Mouse (Mus musculus) Muller cell, postnatal 12 days (primary cell): ENCODE measurements around the gene Ppp1ca.
A peak's percentile ranks its signal among the peaks of the same experiment; 100 is the strongest.

Source experiments
- DNase-seq: peaks from one replicate; pipeline ENCODE4 v3.0.0-alpha.2; 2015; ENCODE audit errors: inconsistent ontology term

Ppp1ca gene

GRCm38 (mm10) chr19:4184976-4185975, 6.6 kb upstream of the Ppp1ca start:
- no peak for DNase-seq

DNA sequence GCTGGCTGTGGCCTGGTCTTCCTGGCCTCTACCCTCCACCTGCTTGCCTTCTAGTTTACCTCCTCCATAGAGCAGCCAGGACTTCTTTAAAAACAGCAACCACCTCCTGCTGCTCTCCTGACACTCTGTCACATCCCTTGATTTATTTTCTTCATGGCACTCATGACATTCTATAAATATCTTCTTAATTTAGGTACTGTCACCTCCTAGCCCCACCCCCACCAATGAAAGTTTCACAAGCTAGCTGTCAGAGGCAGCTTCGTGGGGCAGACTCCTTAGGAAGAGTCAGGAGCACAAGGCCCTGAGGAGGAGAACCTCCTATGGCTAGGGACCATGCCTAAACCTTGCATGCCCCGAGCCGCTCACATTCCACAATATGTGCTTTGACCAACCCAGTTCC, 4.6 kb upstream of the Ppp1ca start:
- DNase-seq: no peak

DNA sequence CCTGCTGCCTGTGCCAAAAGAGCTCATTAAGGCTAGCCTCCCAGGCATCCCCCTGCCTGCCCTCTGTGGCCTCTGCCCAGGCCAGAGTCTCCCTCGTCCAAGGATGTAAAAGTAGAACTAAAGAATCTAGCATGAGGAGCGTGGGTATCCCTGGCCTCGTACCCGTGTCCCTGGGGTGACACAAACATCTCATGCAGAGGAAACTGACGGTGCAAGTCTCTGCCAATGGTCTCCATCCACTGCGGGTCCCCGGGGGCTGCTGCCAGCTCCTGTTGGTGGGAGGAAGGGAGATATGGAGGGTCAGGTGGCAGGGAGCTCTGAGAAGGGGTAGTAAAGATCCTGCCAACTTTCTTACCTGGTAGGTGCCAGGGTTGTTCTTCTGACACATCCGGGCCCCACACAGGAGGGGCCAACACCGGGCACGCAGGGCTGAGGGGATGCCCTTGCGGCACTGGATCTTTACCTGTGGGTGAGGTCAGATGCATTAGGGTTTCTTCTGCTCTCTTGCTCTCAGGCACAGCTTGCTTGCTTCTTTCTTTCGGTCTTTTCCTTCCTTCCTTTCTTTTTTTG, 2.7 kb upstream of the Ppp1ca start:
- no peak for DNase-seq

DNA sequence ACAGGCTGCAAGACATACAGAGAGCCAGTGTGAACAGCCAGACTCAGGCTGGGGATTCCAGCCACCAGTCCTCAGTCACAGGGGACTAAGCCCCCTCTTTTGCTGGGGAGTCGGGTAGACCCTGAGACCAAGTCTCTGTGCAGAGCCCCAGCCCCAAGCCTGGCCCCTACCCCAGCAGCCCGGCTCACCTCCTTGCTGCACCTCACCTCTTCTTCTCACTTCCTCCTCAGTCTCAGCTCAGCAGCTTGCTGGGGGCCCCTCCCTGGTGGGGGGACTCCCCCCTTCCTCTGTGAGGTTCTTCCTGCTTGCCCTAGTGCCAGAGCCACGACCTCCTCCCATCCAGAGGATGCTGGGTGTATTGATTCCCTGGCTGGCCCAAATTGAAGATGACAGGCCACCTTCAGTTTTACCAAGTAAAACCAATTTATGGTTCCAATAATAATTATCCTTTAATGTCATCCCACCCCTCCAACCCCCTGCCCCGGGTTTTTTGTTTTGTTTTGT, 982 bp upstream of the Ppp1ca start, which contains the start of gene Tbc1d10c:
TSS of gene Tbc1d10c (minus strand) at position 454 of the 504 bp plus-strand sequence.
- DNase-seq: no peak

- DNase-seq: peak; percentile 33
Measured at GRCm38 (mm10) chr19:4192251-4192985, 553 bp downstream of the Ppp1ca start.

DNA sequence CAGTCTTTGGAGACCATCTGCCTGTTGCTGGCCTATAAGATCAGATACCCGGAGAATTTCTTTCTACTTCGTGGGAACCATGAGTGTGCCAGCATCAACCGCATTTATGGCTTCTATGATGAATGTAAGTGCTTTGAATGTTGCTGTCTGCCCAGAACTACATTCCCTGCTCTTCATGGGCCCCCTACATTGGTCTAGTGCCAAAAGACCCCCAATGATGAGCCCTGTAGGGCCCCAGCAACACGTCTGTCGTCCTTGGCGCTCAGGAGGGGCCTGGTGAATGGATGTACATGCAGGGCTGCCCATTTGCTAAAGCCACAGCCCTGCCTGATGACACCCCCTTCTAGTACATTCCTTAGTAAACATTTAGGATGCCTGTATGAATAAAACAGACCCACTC, 1.3 kb downstream of the Ppp1ca start:
- no peak for DNase-seq

- DNase-seq: no peak
Measured at GRCm38 (mm10) chr19:4194021-4194724, 2.3 kb downstream of the Ppp1ca start.

- peak; percentile 50 for DNase-seq
Measured at GRCm38 (mm10) chr19:4194776-4195650, 3.1 kb downstream of the Ppp1ca start.

DNA sequence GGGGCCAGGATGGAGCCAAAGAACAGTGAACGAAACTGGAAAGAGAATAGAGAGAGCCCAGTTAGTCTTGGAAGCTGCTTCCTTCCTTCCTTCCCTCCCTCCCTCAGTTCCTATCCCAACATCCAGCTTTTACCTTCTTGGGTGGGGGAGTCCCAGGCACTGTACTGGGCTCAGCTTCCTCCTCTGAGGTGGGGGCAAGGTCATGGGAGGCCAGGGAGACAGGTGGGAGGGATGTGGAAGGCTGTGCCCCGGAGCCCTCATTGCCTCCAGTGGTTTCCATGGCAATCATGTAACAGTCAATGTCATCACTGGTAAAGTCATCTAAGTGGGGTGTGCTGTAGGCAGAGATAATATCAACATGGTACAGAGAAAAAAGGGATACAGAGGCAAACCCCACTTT, 4.2 kb downstream of the Ppp1ca start:
- DNase-seq: no peak

DNA sequence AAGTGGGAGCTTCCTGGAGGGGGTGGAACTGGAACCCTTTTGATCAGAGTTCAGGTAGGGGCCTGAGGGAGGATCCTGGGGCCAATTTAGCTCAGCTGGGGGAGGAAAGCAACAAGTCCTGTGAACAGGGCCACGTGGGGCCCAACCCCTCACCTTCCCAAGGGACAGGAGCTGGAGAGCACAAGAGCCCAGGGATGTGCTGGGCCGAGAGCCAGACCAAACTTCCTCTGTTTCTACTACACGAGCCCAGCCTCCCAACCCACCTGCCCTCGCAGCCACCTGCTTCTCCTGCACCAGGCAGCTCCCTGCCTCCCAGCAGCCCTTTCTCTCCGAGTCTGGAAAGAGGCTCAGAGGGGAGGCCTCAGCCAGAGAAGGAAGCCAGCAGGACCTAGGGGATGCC, 4.7 kb downstream of the Ppp1ca start:
- no peak for DNase-seq

GRCm38 (mm10) chr19:4197180-4197579, 5.3 kb downstream of the Ppp1ca start:
- DNase-seq: no peak

DNA sequence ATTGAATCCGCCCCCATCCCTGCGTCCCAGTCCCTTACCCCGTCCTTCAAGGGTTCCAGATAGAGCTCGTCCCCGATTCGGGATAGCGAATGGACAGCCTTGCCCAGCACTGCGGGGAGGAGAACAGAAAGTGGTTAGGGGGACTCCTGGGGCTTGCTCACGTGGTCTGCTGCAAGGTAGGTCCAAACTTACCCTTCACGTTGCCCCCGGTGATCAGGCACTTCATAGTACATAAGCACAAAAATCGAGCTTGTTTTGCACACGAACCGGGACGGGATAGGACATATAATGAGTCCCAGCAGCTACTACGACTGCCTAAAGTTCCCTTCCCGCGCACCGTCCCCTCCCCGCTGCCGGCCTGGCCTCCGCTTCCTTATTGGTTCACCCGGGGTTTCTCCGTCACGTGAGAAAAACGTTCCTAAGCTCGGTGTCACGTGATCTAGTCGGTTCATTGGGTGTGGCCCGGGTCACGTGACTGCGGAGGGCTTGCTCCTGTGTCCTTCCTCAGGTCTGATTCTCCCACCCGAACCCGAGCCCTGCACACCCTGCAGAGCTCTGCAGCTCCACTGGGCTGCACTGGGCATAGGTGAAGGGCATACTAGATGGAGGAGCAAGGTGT, 9.5 kb downstream of the Ppp1ca start, which contains the start of gene Rad9a:
TSS of gene Rad9a (minus strand) at position 372 of the 619 bp plus-strand sequence.
- DNase-seq: peak; percentile 94

DNA sequence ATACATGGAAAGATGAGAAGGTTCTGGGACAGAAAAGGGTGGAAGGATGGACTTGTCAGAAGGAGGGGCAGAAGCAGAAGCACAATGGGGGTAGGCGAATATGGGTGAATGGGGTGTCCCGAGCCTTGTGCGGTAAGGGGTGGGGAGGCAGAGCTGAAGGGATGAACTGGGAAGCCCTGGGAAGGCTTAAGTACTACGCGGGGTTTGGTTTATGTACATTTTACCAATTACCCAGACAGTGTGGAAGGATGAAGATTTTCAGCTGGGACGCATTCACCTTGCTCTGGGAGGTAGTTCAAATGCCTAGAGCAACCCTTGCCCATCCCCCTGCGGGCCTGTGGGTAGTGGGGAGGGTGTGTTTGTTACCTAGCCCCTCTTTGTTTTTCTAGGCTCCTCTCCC, 10.3 kb downstream of the Ppp1ca start:
- no peak for DNase-seq

DNA sequence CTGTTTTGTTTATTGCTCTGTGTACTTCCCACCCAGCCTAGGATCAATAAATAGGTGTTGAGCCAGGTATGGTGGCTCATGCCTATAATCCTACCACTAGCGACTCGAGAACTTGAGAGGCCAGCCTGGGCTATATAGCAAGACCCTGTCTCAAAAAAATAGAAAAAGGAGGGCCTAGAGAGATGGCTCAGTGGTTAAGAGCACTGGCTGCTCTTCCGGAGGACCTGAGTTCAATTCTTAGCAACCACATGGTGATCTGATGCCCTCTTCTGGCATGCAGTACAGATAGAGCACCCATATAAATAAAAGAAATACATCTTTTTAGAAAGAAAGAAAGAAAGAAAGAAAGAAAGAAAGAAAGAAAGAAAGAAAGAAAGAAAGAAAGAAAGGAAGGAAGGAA, 11.3 kb downstream of the Ppp1ca start:
- DNase-seq: no peak

- DNase-seq: no peak
Measured at GRCm38 (mm10) chr19:4203604-4204326, 11.9 kb downstream of the Ppp1ca start.

GRCm38 (mm10) chr19:4204889-4205288, 13.0 kb downstream of the Ppp1ca start:
- DNase-seq: no peak

- peak; percentile 77 for DNase-seq
Measured at GRCm38 (mm10) chr19:4206971-4207370, 15.1 kb downstream of the Ppp1ca start.

DNA sequence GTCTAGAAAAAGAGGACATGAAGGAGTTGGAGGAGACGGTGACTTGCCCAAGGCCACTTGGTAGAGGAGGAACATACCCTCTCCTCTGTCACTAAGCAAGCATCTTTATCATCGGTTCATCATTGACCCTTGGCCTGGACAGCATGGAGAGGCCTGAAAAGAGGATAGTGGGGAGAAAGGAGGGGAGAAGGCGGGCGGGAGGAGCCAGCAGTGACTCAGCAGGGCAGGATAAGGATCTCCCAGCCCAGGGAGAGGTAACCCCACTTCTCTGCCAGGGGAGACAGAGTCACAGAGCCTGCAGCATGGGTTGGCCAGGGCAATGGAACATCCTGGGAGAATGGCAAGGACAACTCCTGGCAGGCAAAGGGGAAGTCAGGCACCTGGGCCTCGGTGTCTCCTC, 16.7 kb downstream of the Ppp1ca start:
- no peak for DNase-seq

- no peak for DNase-seq
Measured at GRCm38 (mm10) chr19:4211891-4212588, 20.2 kb downstream of the Ppp1ca start.
